Mouse (Mus musculus): ENCODE data around the gene Lingo1. TPM values are rescaled to one million over a fixed set of nuclear protein-coding genes. Genes with fewer than 3 reads are reported as not detected.

The Lingo1 gene
- total and polyA plus RNA-seq, 3 experiments, result not detected

DNA sequence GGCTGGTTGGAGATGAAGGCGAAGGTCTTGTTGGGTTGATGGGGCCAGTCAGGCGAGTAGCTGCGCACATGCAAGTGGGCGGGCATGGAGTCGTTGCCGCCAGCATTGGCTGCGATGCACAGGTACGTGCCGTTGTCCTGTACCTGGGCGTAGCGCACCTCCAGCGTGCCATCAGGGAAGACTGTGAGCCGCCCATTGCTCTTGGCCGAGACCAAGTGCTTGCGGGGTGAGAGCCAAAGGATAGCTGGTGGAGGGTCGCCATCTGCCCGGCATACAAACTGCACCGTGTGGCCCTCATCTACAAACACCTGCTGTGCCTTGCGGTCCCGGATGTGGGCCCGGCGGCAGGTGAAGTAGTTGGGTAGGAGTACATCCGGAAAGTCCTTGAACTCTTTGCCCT lies 176.6 kb downstream of the Lingo1 start:
- Histone ChIP-seq H3K27ac (ENCODE audit: insufficient read depth, low read depth) (no peak overlapping the region), H3K9me3 (replicated peaks; ENCODE audit: low read length) (no peaks in the 10 kb centered on the region), H3K9ac (ENCODE audit: insufficient read depth, low read depth) (no peak overlapping the region), H3K4me2 (ENCODE audit: insufficient read depth, low read depth, poor library complexity, severe bottlenecking) (no peak overlapping the region), H3K36me3 (replicated peaks in 1 of 2; ENCODE audit: control insufficient read depth in 1 of 2, insufficient read depth in 1 of 2, low read length in 1 of 2) (no peaks in the 10 kb centered on the region), H3K4me3 (replicated peaks in 1 of 3; ENCODE audit: low read depth in 2 of 3, low read length in 2 of 3, poor library complexity in 1 of 3) (no peak overlapping the region), H3K27me3 (replicated peaks) (no peaks in the 10 kb centered on the region), H3K4me1 (ENCODE audit: control insufficient read depth in 1 of 2, insufficient read depth in 2 of 2) (peaks cover 0 to 3% of the 10 kb centered on the region in 2 experiments; a peak in 2 of 4 replicates), H3K79me2 (replicated peaks; ENCODE audit: control insufficient read depth, extremely low read depth, insufficient read depth, poor library complexity, severe bottlenecking) (no peaks in the 10 kb centered on the region)
- dilution Hi-C loops (cut with MboI; ENCODE audit: extremely low pct_ligation_motif_present, extremely low pct_unique_long_range_greater_than_20kb, low sequenced_read_pairs) (no loop called here), in situ Hi-C loops (cut with MboI; ENCODE audit: low pct_ligation_motif_present, low pct_unique_long_range_greater_than_20kb, low sequenced_read_pairs) (no loop called here)
- DNase-seq (ENCODE audit: extremely low read depth), result no peak
- TF ChIP-seq CHD2 (IDR thresholded peaks at IDR 0.05; ENCODE audit: low read length) (no peak), NRF1 (IDR thresholded peaks at IDR 0.05; ENCODE audit: low read depth, low read length) (no peak), RCOR1 (conservative IDR thresholded peaks at IDR 0.05; ENCODE audit: low read depth, low read length) (no peak), CTCF (conservative IDR thresholded peaks at IDR 0.05 in 1 of 2, IDR thresholded peaks at IDR 0.05 in 1 of 2; ENCODE audit: low read depth in 2 of 2, low read length in 2 of 2) (no peak), POLR2A (IDR thresholded peaks at IDR 0.05; ENCODE audit: low read depth, low read length) (no peak)

DNA sequence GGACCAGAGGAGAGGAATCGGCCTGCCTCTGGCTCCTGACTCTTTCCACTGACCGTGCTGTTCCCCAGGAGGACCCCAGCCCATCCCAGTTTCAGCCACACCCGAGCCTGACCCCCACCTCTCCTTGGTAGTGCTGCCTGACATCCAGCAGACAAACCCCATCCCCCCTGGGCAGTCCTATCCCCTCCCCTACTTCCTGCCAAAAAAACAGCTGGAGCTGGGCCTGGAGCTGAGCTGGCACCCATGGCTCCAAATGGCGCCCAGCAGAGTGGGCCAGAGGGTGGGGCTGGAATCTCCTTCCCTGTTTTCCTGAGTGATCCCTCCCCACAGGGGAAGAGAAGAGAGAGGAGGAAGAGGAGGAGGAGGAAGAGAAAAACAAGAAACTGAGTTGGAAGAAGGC lies 177.6 kb downstream of the Lingo1 start:
- Histone ChIP-seq H3K4me2 (ENCODE audit: insufficient read depth, low read depth, poor library complexity, severe bottlenecking) (no peak overlapping the region), H3K4me1 (ENCODE audit: control insufficient read depth in 1 of 2, insufficient read depth in 2 of 2) (peaks cover 0 to 9% of the 10 kb centered on the region in 2 experiments; a peak in 2 of 4 replicates), H3K27ac (ENCODE audit: insufficient read depth, low read depth) (no peak overlapping the region), H3K79me2 (replicated peaks; ENCODE audit: control insufficient read depth, extremely low read depth, insufficient read depth, poor library complexity, severe bottlenecking) (no peaks in the 10 kb centered on the region), H3K9ac (ENCODE audit: insufficient read depth, low read depth) (no peak overlapping the region), H3K36me3 (replicated peaks in 1 of 2; ENCODE audit: control insufficient read depth in 1 of 2, insufficient read depth in 1 of 2, low read length in 1 of 2) (no peaks in the 10 kb centered on the region), H3K27me3 (replicated peaks) (no peaks in the 10 kb centered on the region), H3K4me3 (replicated peaks in 1 of 3; ENCODE audit: low read depth in 2 of 3, low read length in 2 of 3, poor library complexity in 1 of 3) (no peak overlapping the region), H3K9me3 (replicated peaks; ENCODE audit: low read length) (no peaks in the 10 kb centered on the region)
- in situ Hi-C loops (cut with MboI; ENCODE audit: low pct_ligation_motif_present, low pct_unique_long_range_greater_than_20kb, low sequenced_read_pairs), result no loop called here
- dilution Hi-C loops (cut with MboI; ENCODE audit: extremely low pct_ligation_motif_present, extremely low pct_unique_long_range_greater_than_20kb, low sequenced_read_pairs), result no loop called here
- DNase-seq (ENCODE audit: extremely low read depth), result no peak
- TF ChIP-seq ELF1 (IDR thresholded peaks at IDR 0.05; ENCODE audit: low read depth, low read length) (no peak), MAX (IDR thresholded peaks at IDR 0.05; ENCODE audit: low read length) (no peak), ZNF384 (IDR thresholded peaks at IDR 0.05; ENCODE audit: low read depth, low read length) (no peak), POLR2A (IDR thresholded peaks at IDR 0.05; ENCODE audit: low read depth, low read length) (no peak), RAD21 (IDR thresholded peaks at IDR 0.05; ENCODE audit: low read depth, low read length) (no peak), ZKSCAN1 (IDR thresholded peaks at IDR 0.05; ENCODE audit: borderline replicate concordance, low read depth, low read length) (no peak), NELFE (IDR thresholded peaks at IDR 0.05; ENCODE audit: low read depth, low read length) (no peak), NRF1 (IDR thresholded peaks at IDR 0.05; ENCODE audit: low read depth, low read length) (no peak), RCOR1 (conservative IDR thresholded peaks at IDR 0.05; ENCODE audit: low read depth, low read length) (no peak), SMC3 (IDR thresholded peaks at IDR 0.05; ENCODE audit: low read depth, low read length) (no peak), POLR2AphosphoS2 (IDR thresholded peaks at IDR 0.05; ENCODE audit: low read depth, low read length) (no peak), UBTF (IDR thresholded peaks at IDR 0.05; ENCODE audit: low read depth, low read length) (no peak), TCF12 (IDR thresholded peaks at IDR 0.05; ENCODE audit: low read depth, low read length) (no peak)

DNA sequence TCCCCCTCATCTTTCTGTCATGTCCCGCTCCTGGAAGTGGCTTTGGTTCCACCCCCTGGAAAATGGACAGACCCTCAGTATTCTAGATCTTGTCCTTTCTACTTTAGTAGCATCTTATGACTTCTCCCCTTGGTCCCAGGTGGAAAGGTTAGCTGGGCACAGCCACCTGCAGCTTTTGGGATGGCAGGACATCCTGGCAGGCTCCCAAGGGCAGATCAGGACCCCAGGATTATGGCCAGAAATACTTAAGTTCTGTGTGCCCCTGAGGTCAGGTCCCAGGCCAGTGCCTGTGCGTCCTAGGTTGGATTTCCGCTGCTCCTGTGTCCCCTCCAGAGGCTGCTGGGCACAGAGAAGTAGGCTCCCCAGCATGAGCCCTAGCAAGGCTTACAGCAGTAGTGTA lies 180.2 kb downstream of the Lingo1 start:
- no peak overlapping the region for H3K27ac ChIP-seq (ENCODE audit: insufficient read depth, low read depth)
- no peak for TF ChIP-seq SMC3 (IDR thresholded peaks at IDR 0.05; ENCODE audit: low read depth, low read length)
- TF ChIP-seq JUN (IDR thresholded peaks at IDR 0.05; ENCODE audit: insufficient read depth, low read depth, low read length), result no peak
- TF ChIP-seq MAFK (IDR thresholded peaks at IDR 0.05; ENCODE audit: insufficient replicate concordance, low read length), result no peak
- no peak for TF ChIP-seq CTCF (conservative IDR thresholded peaks at IDR 0.05 in 1 of 2, IDR thresholded peaks at IDR 0.05 in 1 of 2; ENCODE audit: low read depth in 2 of 2, low read length in 2 of 2)
- no peak for TF ChIP-seq PAX5 (IDR thresholded peaks at IDR 0.05; ENCODE audit: low read length)
- no peak for TF ChIP-seq MAX (IDR thresholded peaks at IDR 0.05; ENCODE audit: low read length)
- TF ChIP-seq MYC (IDR thresholded peaks at IDR 0.05; ENCODE audit: low read depth, low read length), result no peak
- no peak for TF ChIP-seq IRF4 (IDR thresholded peaks at IDR 0.05; ENCODE audit: low read depth, low read length)
- no peak for TF ChIP-seq RAD21 (IDR thresholded peaks at IDR 0.05; ENCODE audit: low read depth, low read length)
- no peak for TF ChIP-seq MEF2A (IDR thresholded peaks at IDR 0.05; ENCODE audit: borderline replicate concordance, low read depth, low read length)
- no peak for TF ChIP-seq USF2 (conservative IDR thresholded peaks at IDR 0.05; ENCODE audit: low read depth, low read length)
- TF ChIP-seq ELF1 (IDR thresholded peaks at IDR 0.05; ENCODE audit: low read depth, low read length), result no peak
- TF ChIP-seq POLR2AphosphoS2 (IDR thresholded peaks at IDR 0.05; ENCODE audit: low read depth, low read length), result no peak
- no peak for TF ChIP-seq HCFC1 (IDR thresholded peaks at IDR 0.05; ENCODE audit: low read depth, low read length)
- in situ Hi-C loops (cut with MboI; ENCODE audit: low pct_ligation_motif_present, low pct_unique_long_range_greater_than_20kb, low sequenced_read_pairs) (no loop called here), dilution Hi-C loops (cut with MboI; ENCODE audit: extremely low pct_ligation_motif_present, extremely low pct_unique_long_range_greater_than_20kb, low sequenced_read_pairs) (no loop called here)
- H3K36me3 ChIP-seq (replicated peaks in 1 of 2; ENCODE audit: control insufficient read depth in 1 of 2, insufficient read depth in 1 of 2, low read length in 1 of 2), result no peaks in the 10 kb centered on the region
- H3K9me3 ChIP-seq (replicated peaks; ENCODE audit: low read length), result no peaks in the 10 kb centered on the region
- H3K27me3 ChIP-seq (replicated peaks), result no peaks in the 10 kb centered on the region
- H3K79me2 ChIP-seq (replicated peaks; ENCODE audit: control insufficient read depth, extremely low read depth, insufficient read depth, poor library complexity, severe bottlenecking), result no peaks in the 10 kb centered on the region
- no peak overlapping the region for H3K4me3 ChIP-seq (replicated peaks in 1 of 3; ENCODE audit: low read depth in 2 of 3, low read length in 2 of 3, poor library complexity in 1 of 3)
- no peak for DNase-seq (ENCODE audit: extremely low read depth)
- no peak overlapping the region for H3K9ac ChIP-seq (ENCODE audit: insufficient read depth, low read depth)
- no peak overlapping the region for H3K4me2 ChIP-seq (ENCODE audit: insufficient read depth, low read depth, poor library complexity, severe bottlenecking)
- H3K4me1 ChIP-seq (ENCODE audit: control insufficient read depth in 1 of 2, insufficient read depth in 2 of 2), result peaks cover 16 to 27% of the 10 kb centered on the region in 2 experiments
